Mouse (Mus musculus): ENCODE measurements around the gene Plin3. TPM values are rescaled to one million over a fixed set of nuclear protein-coding genes. Genes with fewer than 3 reads are reported as not detected.

Gene Plin3
- polyA plus RNA-seq (2014; fragmentation: Nextera tagmentation; extraction: Ambion mirVana) = 88.2 and 95.1 TPM in 2 replicates

DNA sequence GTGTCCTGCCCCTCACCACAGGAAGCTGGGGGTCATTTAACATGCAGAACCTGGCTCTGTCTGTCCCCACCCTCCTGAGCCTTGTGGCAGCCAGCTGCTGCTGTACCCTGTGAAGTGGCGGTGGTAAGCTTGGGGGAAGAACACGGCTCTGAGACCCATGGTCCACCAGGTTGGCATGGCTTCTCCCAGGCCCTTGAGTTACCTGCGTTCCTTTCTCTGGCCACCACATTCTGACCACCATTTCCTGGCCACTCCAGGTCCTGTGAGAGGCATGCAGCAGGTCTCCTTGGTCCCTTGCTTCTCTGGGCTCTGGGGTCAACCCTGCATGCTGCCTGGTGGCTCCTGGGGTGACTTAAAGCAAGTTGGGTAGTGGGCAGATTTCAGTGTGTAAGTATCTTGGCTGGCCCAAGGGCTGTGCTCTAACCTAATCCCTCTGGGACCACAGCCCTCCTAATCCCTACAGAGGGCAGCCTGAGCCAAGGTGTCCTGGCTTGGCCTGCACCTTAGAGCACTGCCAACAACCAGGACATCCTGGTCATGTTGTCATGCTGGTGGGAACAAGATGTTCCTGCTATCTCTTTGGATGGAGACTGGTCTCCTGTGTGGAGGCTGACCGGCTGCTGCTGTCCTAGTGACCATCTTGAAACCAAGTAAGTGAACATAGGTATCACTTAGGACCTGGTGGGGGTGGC is at the start of gene Plin3:
Gene Plin3 (minus strand): TSS at position 343 of the 692 bp plus-strand sequence.
- ATAC-seq (replicated peaks; ENCODE audit: low FRiP score, low TSS enrichment, low read depth) (no peak), DNase-seq (ENCODE audit: low spot score) (no peak)
- whole genome bisulfite sequencing = 92% methylated on average over 4 of the region's 4 CpGs
- Histone ChIP-seq H3K27ac (ENCODE audit: low read depth) (peak within 1 kb of the TSS; percentile 92; the same call in 1 of the 2 replicates), H3K4me2 (ENCODE audit: low read length) (no peak within 1 kb of the TSS), H3K9ac (ENCODE audit: low read length) (no peak within 1 kb of the TSS), H3K9me3 (ENCODE audit: control insufficient read depth, low read length) (no peaks in the 10 kb centered on the region), H3K36me3 (ENCODE audit: control insufficient read depth, insufficient read depth, low read length) (no peaks in the 10 kb centered on the region), H3K4me3 (ENCODE audit: low read depth, low read length) (no peak within 1 kb of the TSS), H3K27me3 (replicated peaks; ENCODE audit: control insufficient read depth, insufficient read depth, low read length) (no peaks in the 10 kb centered on the region), H3K4me1 (replicated peaks; ENCODE audit: control insufficient read depth, insufficient read depth, low read length) (peaks cover 22% of the 10 kb centered on the region)

DNA sequence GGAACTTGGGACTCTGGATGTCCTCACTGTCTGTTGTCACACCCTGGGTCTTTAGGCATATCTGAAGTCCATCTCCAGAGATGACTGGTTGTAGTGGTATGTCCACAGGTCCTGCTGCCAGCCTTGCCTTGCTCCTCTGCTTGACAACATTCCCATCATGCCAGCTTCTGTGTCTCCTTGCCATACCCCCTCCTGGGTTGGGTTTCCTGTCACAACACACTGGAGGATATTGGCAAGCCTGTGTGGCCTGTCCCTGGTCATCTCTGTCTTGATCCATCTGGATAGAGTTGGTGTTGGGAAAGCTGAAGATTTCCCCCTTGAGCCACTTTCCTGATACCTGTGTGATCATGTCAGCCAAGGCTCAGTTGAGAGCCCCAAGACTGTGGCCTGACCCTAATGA is 48.0 kb upstream of the Plin3 start:
- no peak for ATAC-seq (replicated peaks; ENCODE audit: low FRiP score, low TSS enrichment, low read depth)
- H3K4me2 ChIP-seq (ENCODE audit: low read length) = no peak overlapping the region
- H3K4me1 ChIP-seq (replicated peaks; ENCODE audit: control insufficient read depth, insufficient read depth, low read length) = no peaks in the 10 kb centered on the region
- DNase-seq (ENCODE audit: low spot score) = no peak
- no peaks in the 10 kb centered on the region for H3K36me3 ChIP-seq (ENCODE audit: control insufficient read depth, insufficient read depth, low read length)
- no peaks in the 10 kb centered on the region for H3K9me3 ChIP-seq (ENCODE audit: control insufficient read depth, low read length)
- H3K4me3 ChIP-seq (ENCODE audit: low read depth, low read length) = no peak overlapping the region
- H3K27ac ChIP-seq (ENCODE audit: low read depth) = no peak overlapping the region
- no peak overlapping the region for H3K9ac ChIP-seq (ENCODE audit: low read length)
- no peaks in the 10 kb centered on the region for H3K27me3 ChIP-seq (replicated peaks; ENCODE audit: control insufficient read depth, insufficient read depth, low read length)

DNA sequence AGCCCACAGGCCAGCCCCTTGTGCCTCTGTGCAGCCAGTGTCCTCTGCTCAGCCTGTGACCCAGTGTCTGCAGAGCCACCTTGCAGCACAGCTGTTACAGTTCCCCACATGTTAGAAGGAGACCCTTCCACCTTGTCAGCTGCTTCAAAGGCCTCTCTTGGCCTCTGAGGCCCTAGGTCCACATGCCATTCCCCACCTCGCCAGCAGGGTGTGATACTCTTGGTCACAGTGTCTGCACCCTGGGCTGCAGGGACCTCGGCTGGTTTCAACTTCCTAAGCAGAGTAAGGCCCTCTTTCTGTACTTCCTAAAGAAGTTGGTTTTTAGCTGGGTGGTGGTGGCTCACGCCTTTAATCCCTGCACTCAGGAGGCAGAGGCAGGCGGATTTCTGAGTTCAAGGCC is 46.2 kb upstream of the Plin3 start:
- Histone ChIP-seq H3K9me3 (ENCODE audit: control insufficient read depth, low read length) (no peaks in the 10 kb centered on the region), H3K36me3 (ENCODE audit: control insufficient read depth, insufficient read depth, low read length) (no peaks in the 10 kb centered on the region), H3K4me2 (ENCODE audit: low read length) (no peak overlapping the region), H3K27ac (ENCODE audit: low read depth) (no peak overlapping the region), H3K4me1 (replicated peaks; ENCODE audit: control insufficient read depth, insufficient read depth, low read length) (no peaks in the 10 kb centered on the region), H3K27me3 (replicated peaks; ENCODE audit: control insufficient read depth, insufficient read depth, low read length) (no peaks in the 10 kb centered on the region), H3K9ac (ENCODE audit: low read length) (no peak overlapping the region), H3K4me3 (ENCODE audit: low read depth, low read length) (no peak overlapping the region)
- 58% methylated on average over 4 of the region's 4 CpGs for WGBS
- DNase-seq (ENCODE audit: low spot score) (no peak), ATAC-seq (replicated peaks; ENCODE audit: low FRiP score, low TSS enrichment, low read depth) (no peak)

DNA sequence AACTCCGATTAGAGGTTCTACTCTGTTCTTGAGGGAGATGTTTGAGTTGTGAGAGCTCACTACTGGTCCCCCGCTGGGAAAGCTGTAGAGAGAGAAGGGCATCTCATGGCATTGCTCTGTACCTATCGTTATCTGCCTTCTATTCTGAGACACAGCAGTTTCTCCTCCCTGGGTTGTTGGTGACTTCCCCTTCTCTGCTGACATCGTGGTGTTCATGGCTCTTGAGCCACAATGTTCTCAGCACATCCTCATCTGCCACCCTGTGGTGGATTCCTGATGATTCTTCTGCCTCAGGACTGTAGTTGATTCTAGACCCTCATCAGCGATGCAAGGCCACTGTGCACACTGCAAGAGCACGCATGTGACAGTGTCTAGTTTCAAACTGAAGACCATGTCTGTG is 45.1 kb upstream of the Plin3 start:
- H3K4me2 ChIP-seq (ENCODE audit: low read length) = no peak overlapping the region
- DNase-seq (ENCODE audit: low spot score) = no peak
- H3K4me3 ChIP-seq (ENCODE audit: low read depth, low read length) = no peak overlapping the region
- no peaks in the 10 kb centered on the region for H3K4me1 ChIP-seq (replicated peaks; ENCODE audit: control insufficient read depth, insufficient read depth, low read length)
- 91% methylated on average over 6 of the region's 6 CpGs for WGBS
- H3K9me3 ChIP-seq (ENCODE audit: control insufficient read depth, low read length) = no peaks in the 10 kb centered on the region
- no peak overlapping the region for H3K9ac ChIP-seq (ENCODE audit: low read length)
- no peaks in the 10 kb centered on the region for H3K27me3 ChIP-seq (replicated peaks; ENCODE audit: control insufficient read depth, insufficient read depth, low read length)
- no peak for ATAC-seq (replicated peaks; ENCODE audit: low FRiP score, low TSS enrichment, low read depth)
- H3K27ac ChIP-seq (ENCODE audit: low read depth) = no peak overlapping the region
- H3K36me3 ChIP-seq (ENCODE audit: control insufficient read depth, insufficient read depth, low read length) = no peaks in the 10 kb centered on the region

DNA sequence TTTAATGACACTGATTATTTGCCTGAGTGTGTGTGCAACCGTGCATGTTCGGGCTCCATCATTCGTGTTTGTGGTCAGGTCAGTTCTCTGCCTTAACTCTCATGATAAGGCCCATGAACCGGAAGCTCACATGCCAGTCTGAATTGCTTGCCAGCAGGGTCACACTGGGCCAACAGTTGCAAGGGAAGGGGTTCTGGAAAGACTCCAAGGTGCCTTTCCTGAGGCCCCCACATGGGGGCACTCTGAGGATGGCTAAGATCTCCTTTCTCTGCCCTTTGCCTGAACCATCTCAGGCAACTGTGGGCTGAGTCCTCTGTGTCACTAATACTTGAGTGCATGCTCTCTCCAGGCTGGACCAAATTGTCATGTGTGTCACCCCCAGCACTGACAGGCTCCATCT is 44.5 kb upstream of the Plin3 start:
- Histone ChIP-seq H3K36me3 (ENCODE audit: control insufficient read depth, insufficient read depth, low read length) (no peaks in the 10 kb centered on the region), H3K27me3 (replicated peaks; ENCODE audit: control insufficient read depth, insufficient read depth, low read length) (no peaks in the 10 kb centered on the region), H3K9me3 (ENCODE audit: control insufficient read depth, low read length) (no peaks in the 10 kb centered on the region), H3K27ac (ENCODE audit: low read depth) (no peak overlapping the region), H3K4me2 (ENCODE audit: low read length) (no peak overlapping the region), H3K4me1 (replicated peaks; ENCODE audit: control insufficient read depth, insufficient read depth, low read length) (no peaks in the 10 kb centered on the region), H3K9ac (ENCODE audit: low read length) (no peak overlapping the region), H3K4me3 (ENCODE audit: low read depth, low read length) (no peak overlapping the region)
- WGBS = 60% methylated on average over 4 of the region's 4 CpGs
- DNase-seq (ENCODE audit: low spot score) (peak; percentile 72), ATAC-seq (replicated peaks; ENCODE audit: low FRiP score, low TSS enrichment, low read depth) (no peak)

DNA sequence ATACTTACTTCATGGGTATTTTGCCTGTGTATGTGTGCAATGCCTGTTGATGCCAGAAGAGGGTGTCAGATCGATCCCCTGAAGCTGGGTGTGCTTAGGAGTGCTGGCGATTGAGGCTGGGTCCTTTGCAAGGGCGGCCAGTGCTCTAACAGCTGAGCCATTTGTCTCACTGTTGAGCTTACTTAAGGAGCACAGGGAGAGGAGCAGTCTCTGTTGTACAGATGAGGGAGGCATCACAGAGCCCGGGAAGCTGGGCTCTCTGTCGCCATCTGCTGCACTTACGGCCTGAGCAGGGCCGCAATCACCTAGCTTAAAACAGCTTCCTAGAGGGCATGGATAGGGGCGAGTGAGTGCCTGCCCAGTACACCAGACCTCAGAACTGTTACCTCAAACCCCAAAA is 40.3 kb upstream of the Plin3 start:
- Histone ChIP-seq H3K4me2 (ENCODE audit: low read length) (no peak overlapping the region), H3K4me3 (ENCODE audit: low read depth, low read length) (no peak overlapping the region), H3K27me3 (replicated peaks; ENCODE audit: control insufficient read depth, insufficient read depth, low read length) (no peaks in the 10 kb centered on the region), H3K4me1 (replicated peaks; ENCODE audit: control insufficient read depth, insufficient read depth, low read length) (peaks cover 6% of the 10 kb centered on the region), H3K9ac (ENCODE audit: low read length) (no peak overlapping the region), H3K27ac (ENCODE audit: low read depth) (no peak overlapping the region), H3K9me3 (ENCODE audit: control insufficient read depth, low read length) (no peaks in the 10 kb centered on the region), H3K36me3 (ENCODE audit: control insufficient read depth, insufficient read depth, low read length) (no peaks in the 10 kb centered on the region)
- 43% methylated on average over 8 of the region's 8 CpGs for WGBS
- ATAC-seq (replicated peaks; ENCODE audit: low FRiP score, low TSS enrichment, low read depth) (no peak), DNase-seq (ENCODE audit: low spot score) (peak; percentile 63)

DNA sequence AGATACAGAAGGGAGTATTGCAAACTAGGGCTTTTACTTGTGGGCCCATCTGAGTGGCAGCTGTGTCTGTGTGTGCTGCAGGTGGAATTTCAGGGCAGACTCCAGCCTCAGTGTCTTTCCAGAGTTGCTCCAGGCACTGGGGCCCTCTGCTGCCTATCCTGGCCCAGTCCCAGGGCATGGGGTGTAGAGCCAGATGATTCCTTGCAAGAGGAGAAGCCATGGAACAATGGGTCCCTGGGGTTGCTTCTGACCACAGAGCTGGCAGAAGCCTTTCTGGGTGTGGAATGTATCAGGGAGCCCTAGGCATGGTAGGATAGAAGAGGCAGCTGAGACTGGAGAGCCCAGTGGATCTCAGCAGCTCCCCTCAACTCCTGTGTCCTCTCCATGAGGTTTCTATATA is 38.6 kb upstream of the Plin3 start:
- Histone ChIP-seq H3K9ac (ENCODE audit: low read length) (no peak overlapping the region), H3K4me2 (ENCODE audit: low read length) (no peak overlapping the region), H3K9me3 (ENCODE audit: control insufficient read depth, low read length) (no peaks in the 10 kb centered on the region), H3K4me3 (ENCODE audit: low read depth, low read length) (no peak overlapping the region), H3K27me3 (replicated peaks; ENCODE audit: control insufficient read depth, insufficient read depth, low read length) (no peaks in the 10 kb centered on the region), H3K4me1 (replicated peaks; ENCODE audit: control insufficient read depth, insufficient read depth, low read length) (peaks cover 16% of the 10 kb centered on the region), H3K27ac (ENCODE audit: low read depth) (no peak overlapping the region), H3K36me3 (ENCODE audit: control insufficient read depth, insufficient read depth, low read length) (no peaks in the 10 kb centered on the region)
- DNase-seq (ENCODE audit: low spot score) (no peak), ATAC-seq (replicated peaks; ENCODE audit: low FRiP score, low TSS enrichment, low read depth) (no peak)

DNA sequence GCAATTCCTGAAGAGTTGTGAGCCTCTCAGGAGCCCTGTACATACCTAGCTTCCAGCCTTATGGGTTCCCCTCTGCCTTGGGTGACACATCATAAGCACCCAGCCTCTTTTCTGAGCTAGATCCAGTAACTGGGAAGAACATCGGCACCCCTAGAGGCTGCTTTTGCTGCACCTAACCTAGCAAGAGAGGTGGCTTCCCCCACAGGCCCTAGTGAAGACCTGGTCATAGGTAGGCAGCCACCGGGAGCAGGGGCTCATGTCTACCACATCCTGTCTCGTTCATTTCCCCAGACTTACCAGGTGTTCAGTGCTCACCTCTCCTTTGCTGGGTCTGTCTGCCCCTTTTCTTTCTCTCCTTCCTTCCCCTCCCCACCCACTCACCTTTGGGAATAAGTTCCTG is 37.7 kb upstream of the Plin3 start:
- Histone ChIP-seq H3K9me3 (ENCODE audit: control insufficient read depth, low read length) (no peaks in the 10 kb centered on the region), H3K9ac (ENCODE audit: low read length) (no peak overlapping the region), H3K4me1 (replicated peaks; ENCODE audit: control insufficient read depth, insufficient read depth, low read length) (peaks cover 16% of the 10 kb centered on the region), H3K27me3 (replicated peaks; ENCODE audit: control insufficient read depth, insufficient read depth, low read length) (no peaks in the 10 kb centered on the region), H3K36me3 (ENCODE audit: control insufficient read depth, insufficient read depth, low read length) (no peaks in the 10 kb centered on the region), H3K4me3 (ENCODE audit: low read depth, low read length) (no peak overlapping the region), H3K27ac (ENCODE audit: low read depth) (no peak overlapping the region), H3K4me2 (ENCODE audit: low read length) (no peak overlapping the region)
- ATAC-seq (replicated peaks; ENCODE audit: low FRiP score, low TSS enrichment, low read depth) (no peak), DNase-seq (ENCODE audit: low spot score) (no peak)
- 65% methylated on average over 3 of the region's 3 CpGs for WGBS

DNA sequence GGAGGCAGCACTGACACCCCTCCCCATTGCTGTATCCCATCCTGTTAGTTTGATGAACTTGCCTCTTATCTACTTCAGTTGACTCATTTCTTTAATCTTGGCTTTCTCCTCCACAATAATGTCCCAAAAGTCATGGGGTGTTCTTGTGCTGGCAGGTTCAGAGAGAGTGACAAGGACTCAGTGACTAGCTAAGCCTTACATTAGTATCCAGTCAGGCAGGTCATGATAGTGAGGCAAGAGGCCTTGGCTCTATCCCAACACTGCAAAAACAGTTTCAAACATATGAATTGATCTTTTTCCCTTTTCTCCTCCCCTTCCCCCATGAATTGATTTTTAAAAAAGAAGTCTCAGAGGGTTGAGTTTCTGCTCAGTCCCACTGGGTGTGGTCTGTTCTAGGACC is 36.6 kb upstream of the Plin3 start:
- no peak overlapping the region for H3K4me2 ChIP-seq (ENCODE audit: low read length)
- DNase-seq (ENCODE audit: low spot score) (no peak), ATAC-seq (replicated peaks; ENCODE audit: low FRiP score, low TSS enrichment, low read depth) (no peak)
- no peak overlapping the region for H3K9ac ChIP-seq (ENCODE audit: low read length)
- H3K9me3 ChIP-seq (ENCODE audit: control insufficient read depth, low read length) = no peaks in the 10 kb centered on the region
- H3K27me3 ChIP-seq (replicated peaks; ENCODE audit: control insufficient read depth, insufficient read depth, low read length) = no peaks in the 10 kb centered on the region
- H3K27ac ChIP-seq (ENCODE audit: low read depth) = no peak overlapping the region
- H3K4me1 ChIP-seq (replicated peaks; ENCODE audit: control insufficient read depth, insufficient read depth, low read length) = peaks cover 16% of the 10 kb centered on the region
- no peak overlapping the region for H3K4me3 ChIP-seq (ENCODE audit: low read depth, low read length)
- no peaks in the 10 kb centered on the region for H3K36me3 ChIP-seq (ENCODE audit: control insufficient read depth, insufficient read depth, low read length)
